19 mouse cellular contexts compared by ENCODE assay signal in genomic region chr3:85301336-85301735, GRCm38 (mm10).
DNase-seq lines count a peak whose midpoint lies in the region; ATAC-seq lines count a peak whose summit lies in the region.
"Had no signal": no experiment of that assay in that cellular context is flagged by ENCODE, and none has a peak within 500 bp of the region (broad histone marks: within the 10 kb centered on the region; RNA-seq: fewer than 3 reads in every experiment).

No protein-coding gene starts in this region.

- H3K4me2 ChIP-seq in embryonic facial prominence, embryonic 14.5 days (ENCODE audit: low read depth, low read length): no peak overlapping the region
- H3K4me2 ChIP-seq in hindbrain, embryonic 15.5 days: no peak overlapping the region
- no peak overlapping the region for H3K4me2 ChIP-seq in hindbrain, embryonic 12.5 days (replicated peaks)
- H3K4me2 ChIP-seq: embryonic facial prominence, embryonic 13.5 days; heart, embryonic 12.5 days; liver, embryonic 15.5 days had no signal

- H3K9me3 ChIP-seq in embryonic facial prominence, embryonic 14.5 days (ENCODE audit: control insufficient read depth, low read length): no peaks in the 10 kb centered on the region
- no peaks in the 10 kb centered on the region for H3K9me3 ChIP-seq in embryonic facial prominence, embryonic 10.5 days
- no peaks in the 10 kb centered on the region for H3K9me3 ChIP-seq in hindbrain, embryonic 15.5 days
- 0 out of 2 replicates have a peak, but pooled peaks cover 3% of the 10 kb centered on the region for H3K9me3 ChIP-seq in hindbrain, embryonic 12.5 days (replicated peaks)
- H3K9me3 ChIP-seq: embryonic facial prominence, embryonic 13.5 days; heart, embryonic 12.5 days; liver, embryonic 15.5 days; midbrain, embryonic 10.5 days had no signal

- ATAC-seq in embryonic facial prominence, embryonic 14.5 days (ENCODE audit: low read depth): no peak
- ATAC-seq in hindbrain, embryonic 15.5 days (ENCODE audit: low FRiP score, low read depth): no peak
- no peak for ATAC-seq in hindbrain, embryonic 12.5 days (ENCODE audit: low FRiP score)
- ATAC-seq: forebrain, embryonic 14.5 days; midbrain, embryonic 16.5 days had no signal

- H3K27ac ChIP-seq in embryonic facial prominence, embryonic 14.5 days (replicated peaks; ENCODE audit: low read depth, low read length): no peak overlapping the region
- no peak overlapping the region for H3K27ac ChIP-seq in embryonic facial prominence, embryonic 10.5 days (replicated peaks)
- H3K27ac ChIP-seq in hindbrain, embryonic 15.5 days (replicated peaks): peak overlapping the region; percentile 53
- H3K27ac ChIP-seq in hindbrain, embryonic 12.5 days: no peak overlapping the region
- H3K27ac ChIP-seq: embryonic facial prominence, embryonic 13.5 days; liver, embryonic 15.5 days; midbrain, embryonic 10.5 days had no signal

- no peaks in the 10 kb centered on the region for H3K36me3 ChIP-seq in embryonic facial prominence, embryonic 14.5 days (ENCODE audit: control insufficient read depth, insufficient read depth, low read length)
- no peaks in the 10 kb centered on the region for H3K36me3 ChIP-seq in embryonic facial prominence, embryonic 10.5 days (replicated peaks)
- H3K36me3 ChIP-seq in hindbrain, embryonic 15.5 days: no peaks in the 10 kb centered on the region
- H3K36me3 ChIP-seq in hindbrain, embryonic 12.5 days: no peaks in the 10 kb centered on the region
- H3K36me3 ChIP-seq: embryonic facial prominence, embryonic 13.5 days; heart, embryonic 12.5 days; liver, embryonic 15.5 days; midbrain, embryonic 10.5 days had no signal

- H3K4me3 ChIP-seq in embryonic facial prominence, embryonic 14.5 days (ENCODE audit: low read depth, low read length): no peak overlapping the region
- H3K4me3 ChIP-seq in embryonic facial prominence, embryonic 10.5 days: no peak overlapping the region
- H3K4me3 ChIP-seq in hindbrain, embryonic 15.5 days: no peak overlapping the region
- H3K4me3 ChIP-seq in hindbrain, embryonic 12.5 days: no peak overlapping the region
- H3K4me3 ChIP-seq: embryonic facial prominence, embryonic 13.5 days; heart, embryonic 12.5 days; liver, embryonic 15.5 days; midbrain, embryonic 10.5 days; myocyte had no signal

- 79% methylated on average over 2 of the region's 2 CpGs for WGBS in embryonic facial prominence, embryonic 14.5 days
- WGBS in embryonic facial prominence, embryonic 10.5 days: 96% methylated on average over 2 of the region's 2 CpGs
- 90% methylated on average over 2 of the region's 2 CpGs for WGBS in hindbrain, embryonic 15.5 days
- 96% methylated on average over 2 of the region's 2 CpGs for WGBS in hindbrain, embryonic 12.5 days

- no peak overlapping the region for H3K9ac ChIP-seq in embryonic facial prominence, embryonic 14.5 days (ENCODE audit: low read depth, low read length)
- no peak overlapping the region for H3K9ac ChIP-seq in hindbrain, embryonic 15.5 days
- H3K9ac ChIP-seq in hindbrain, embryonic 12.5 days: no peak overlapping the region
- H3K9ac ChIP-seq: embryonic facial prominence, embryonic 13.5 days; heart, embryonic 12.5 days; liver, embryonic 15.5 days had no signal

- no peaks in the 10 kb centered on the region for H3K4me1 ChIP-seq in embryonic facial prominence, embryonic 14.5 days (ENCODE audit: control insufficient read depth, insufficient read depth, low read length)
- H3K4me1 ChIP-seq in embryonic facial prominence, embryonic 10.5 days: peaks cover 6% of the 10 kb centered on the region; the same call in 1 of the 2 replicates
- H3K4me1 ChIP-seq in hindbrain, embryonic 15.5 days (replicated peaks): no peaks in the 10 kb centered on the region
- peaks cover 9% of the 10 kb centered on the region; the same call in 1 of the 2 replicates for H3K4me1 ChIP-seq in hindbrain, embryonic 12.5 days
- H3K4me1 ChIP-seq: heart, embryonic 12.5 days; liver, embryonic 15.5 days had no signal

- no peaks in the 10 kb centered on the region for H3K27me3 ChIP-seq in embryonic facial prominence, embryonic 14.5 days (replicated peaks; ENCODE audit: control insufficient read depth, insufficient read depth, low read length)
- H3K27me3 ChIP-seq in embryonic facial prominence, embryonic 10.5 days (replicated peaks; ENCODE audit: low read depth, poor library complexity, severe bottlenecking): no peaks in the 10 kb centered on the region
- H3K27me3 ChIP-seq in hindbrain, embryonic 15.5 days: no peaks in the 10 kb centered on the region
- no peaks in the 10 kb centered on the region for H3K27me3 ChIP-seq in hindbrain, embryonic 12.5 days
- H3K27me3 ChIP-seq: embryonic facial prominence, embryonic 13.5 days; heart, embryonic 12.5 days; liver, embryonic 15.5 days had no signal

- peak; percentile 7 for DNase-seq in adrenal gland, adult 2 months
- no peak for DNase-seq in adrenal gland, postnatal 4 days (ENCODE audit: low spot score in 2 of 2)
- DNase-seq in embryonic facial prominence, embryonic 14.5 days (ENCODE audit: low spot score): peak; percentile 46
- no peak for DNase-seq in embryonic facial prominence, embryonic 10.5 days (ENCODE audit: low spot score)
- peak; percentile 15 for DNase-seq in ovary, postnatal 36 days (ENCODE audit: low spot score)
- DNase-seq in ovary, postnatal 10 days (ENCODE audit: low spot score): no peak
- DNase-seq: kidney, adult 18-20 months; kidney, postnatal 4 days; liver; lung, postnatal 10 days had no signal

Comparison
In these comparisons a context has a peak if more than half of its experiments do, and no peak if none do; other contexts are left out.
1. DNase-seq: peak in adrenal gland, adult 2 months (single experiment), embryonic facial prominence, embryonic 14.5 days (single experiment) and ovary, postnatal 36 days (single experiment); none in adrenal gland, postnatal 4 days (0 of 2), embryonic facial prominence, embryonic 10.5 days (single experiment) and ovary, postnatal 10 days (single experiment).